Mouse (Mus musculus) heart, adult 18-20 months (tissue): ENCODE measurements around the gene Nin. TPM values are rescaled to one million over a fixed set of nuclear protein-coding genes. Genes with fewer than 3 reads are reported as not detected.

Experiments used
- DNase-seq, 2 experiments: peaks; one replicate each; pipeline ENCODE4 v3.0.0; 2021 to 2022; ENCODE audit warnings: mixed read lengths in 1 of 2
- total RNA-seq, 2 experiments: library from RNA; stranded (reverse); gene quantifications; 2 replicates each; pipeline ENCODE4 v1.2.3; 2021

The Nin gene
- total RNA-seq, 2 experiments from 2014 or later: 14.2 to 18.8 TPM

GRCm38 (mm10) chr12:70011681-70012080, 101.8 kb downstream of the Nin start:
- DNase-seq: no peak

GRCm38 (mm10) chr12:70010356-70010755, 103.2 kb downstream of the Nin start:
- DNase-seq: no peak

- no peak for DNase-seq
Observed at GRCm38 (mm10) chr12:70005103-70005502, 108.4 kb downstream of the Nin start.

- no peak for DNase-seq
Observed at GRCm38 (mm10) chr12:69998186-69998983, 115.1 kb downstream of the Nin start.

DNA sequence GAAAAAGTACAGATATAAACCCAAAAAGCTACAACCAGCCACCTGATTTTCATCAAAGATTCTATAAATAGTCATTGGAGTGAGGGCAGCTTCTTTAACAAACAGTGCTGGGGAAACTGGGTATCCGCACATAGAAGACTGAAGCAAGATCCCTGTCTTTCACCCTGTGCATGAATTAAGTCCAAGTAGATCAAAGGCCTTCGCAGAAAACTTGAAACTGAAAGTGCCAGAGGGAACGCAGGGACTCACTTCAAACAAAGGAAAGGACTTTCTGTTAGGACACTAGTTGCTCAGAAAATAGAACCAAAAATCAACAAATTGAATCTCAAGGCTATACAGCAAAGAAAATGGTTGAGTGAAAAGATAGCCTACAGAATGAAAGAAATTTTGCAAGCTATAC, 118.1 kb downstream of the Nin start:
- DNase-seq: no peak

DNA sequence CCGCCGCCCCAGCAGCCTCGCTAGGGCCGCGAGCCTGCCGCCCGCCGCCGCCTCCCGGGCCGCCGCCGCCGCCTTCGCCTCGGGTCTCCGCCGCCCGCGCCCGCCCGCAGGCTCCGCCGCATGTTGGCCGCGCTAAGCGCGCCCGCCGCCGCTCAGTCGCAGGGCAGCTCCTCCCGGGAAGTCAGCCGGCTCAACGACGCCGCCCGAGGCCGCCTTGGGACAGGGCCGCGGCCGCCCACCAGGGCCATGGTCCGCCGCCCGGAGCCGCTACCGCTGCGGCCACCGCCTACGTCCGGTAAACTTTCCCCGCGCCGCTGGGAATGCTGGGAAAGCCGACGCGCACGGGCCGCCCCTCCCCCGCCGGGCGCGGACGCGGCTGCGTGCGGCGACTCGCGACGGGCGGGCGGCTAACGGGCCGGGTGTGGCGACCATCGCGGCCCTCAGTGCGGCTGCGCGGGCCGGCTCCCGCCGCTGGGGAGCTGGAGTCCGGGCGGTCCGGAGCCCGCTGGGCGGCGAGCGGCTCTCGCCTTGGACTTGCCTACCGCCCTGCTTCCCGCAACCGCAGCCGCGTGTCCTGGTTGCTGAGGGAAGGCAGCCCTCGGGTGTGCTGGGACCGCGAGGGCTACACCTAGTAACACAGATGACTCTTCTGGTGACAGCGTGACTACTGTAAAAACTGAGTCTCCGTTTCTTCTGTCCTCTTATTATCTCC, 126.6 kb downstream of the Nin start, which contains the start of gene Sav1:
Gene Sav1, minus strand, starts transcription at position 217 of the 712 bp plus-strand sequence.
- peak; percentile 92 to 95 for DNase-seq

GRCm38 (mm10) chr12:69986241-69986762, 127.2 kb downstream of the Nin start:
- DNase-seq: peak in 1 of 2 experiments; percentile 46

GRCm38 (mm10) chr12:69985546-69985945, 128.0 kb downstream of the Nin start:
- no peak for DNase-seq

DNA sequence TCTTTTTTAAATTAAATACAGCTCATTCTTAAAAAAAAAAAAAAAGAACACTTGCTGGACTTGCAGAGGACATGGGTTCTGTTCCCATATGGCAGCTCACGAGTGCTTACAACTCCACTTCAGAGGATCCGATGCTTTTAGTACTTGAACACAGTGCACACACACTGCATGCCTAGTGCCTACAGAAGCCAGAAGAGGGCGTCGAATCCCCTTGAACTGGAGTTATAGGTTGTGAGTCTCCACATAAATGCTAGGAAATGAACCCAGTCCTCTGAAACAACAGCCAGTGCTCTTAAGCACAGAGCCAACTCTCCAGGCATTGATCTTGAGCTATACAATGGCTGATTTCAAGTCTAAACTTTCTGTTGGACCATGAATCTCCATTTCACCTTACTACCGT, 130.6 kb downstream of the Nin start:
- DNase-seq: no peak

GRCm38 (mm10) chr12:69977376-69977998, 136.0 kb downstream of the Nin start:
- no peak for DNase-seq

DNA sequence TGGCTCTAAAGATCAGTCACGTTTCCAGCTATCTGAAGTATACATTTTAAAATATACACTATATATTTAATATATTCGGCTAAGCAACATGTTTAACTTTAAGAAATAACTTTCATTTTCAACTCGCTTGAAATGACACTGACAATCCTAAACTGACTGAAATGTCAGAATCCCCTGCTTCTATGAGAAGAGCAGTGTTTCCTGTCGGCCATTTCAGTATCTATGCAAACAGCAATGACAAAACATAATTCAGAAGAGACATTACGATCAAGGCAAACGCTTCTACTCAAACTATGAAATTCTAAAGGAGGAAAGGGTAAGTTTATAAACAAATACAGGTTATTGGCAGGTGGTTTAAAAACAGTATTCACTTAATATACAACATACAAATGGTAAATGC, 136.8 kb downstream of the Nin start:
- no peak for DNase-seq

DNA sequence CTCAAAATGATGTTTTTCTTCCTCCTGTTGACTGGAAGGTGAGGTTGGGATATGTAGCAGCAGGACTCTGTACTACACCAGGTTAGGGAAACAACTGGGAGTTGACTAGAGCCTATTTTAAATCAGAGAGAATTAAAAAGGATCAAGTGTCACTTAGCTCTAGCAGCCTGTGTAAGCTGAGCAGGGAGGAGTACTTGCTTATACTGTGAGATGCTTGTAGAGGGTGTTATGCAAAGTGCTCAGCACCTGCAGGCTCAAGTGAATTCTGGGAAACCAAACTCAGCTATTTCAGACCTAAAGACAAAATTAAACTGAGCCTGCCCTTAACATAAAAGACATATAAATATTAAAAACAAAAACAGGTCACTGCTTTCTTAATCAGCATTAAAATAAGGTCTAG, 139.9 kb downstream of the Nin start:
- DNase-seq: no peak

GRCm38 (mm10) chr12:69968154-69968553, 145.4 kb downstream of the Nin start:
- peak; percentile 39 to 63 for DNase-seq

DNA sequence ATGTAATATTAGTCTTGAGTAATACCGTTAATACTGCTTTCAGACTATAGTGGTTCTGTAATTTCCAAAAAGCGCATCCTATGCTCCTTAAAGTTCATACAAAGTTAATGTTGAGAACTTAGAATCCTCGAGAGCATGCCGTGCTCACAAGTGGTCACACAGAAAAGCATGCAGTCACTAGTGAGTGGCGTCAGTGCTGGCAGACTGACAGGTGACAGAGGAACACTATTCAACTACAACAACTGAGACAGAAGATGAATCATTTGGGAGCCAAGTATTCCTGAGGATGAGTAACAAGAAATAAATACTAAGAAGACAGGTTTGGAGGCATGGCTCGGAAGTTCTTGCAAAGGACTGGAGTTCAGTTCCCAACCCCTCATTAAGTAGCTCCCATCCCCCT, 146.4 kb downstream of the Nin start:
- DNase-seq: no peak

DNA sequence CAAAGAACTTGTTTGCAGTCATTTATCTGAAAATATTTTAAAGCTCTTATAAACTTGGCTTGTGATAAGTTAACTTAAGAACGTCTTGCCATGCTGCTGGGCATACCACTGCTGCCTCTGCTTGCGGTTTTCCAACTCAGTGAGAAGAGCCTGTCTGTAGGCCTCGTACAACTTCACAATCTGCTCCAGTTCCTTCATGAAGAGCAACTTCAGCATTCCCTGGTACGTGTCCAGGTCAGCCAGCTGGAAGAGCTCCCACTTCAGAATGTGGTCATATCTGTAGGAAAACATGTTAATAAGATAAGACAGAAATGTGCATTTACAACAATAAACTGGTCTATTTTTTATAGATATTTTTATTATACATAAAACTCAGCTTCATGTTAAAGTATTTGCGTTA, 147.4 kb downstream of the Nin start:
- DNase-seq: peak; percentile 58 to 64

DNA sequence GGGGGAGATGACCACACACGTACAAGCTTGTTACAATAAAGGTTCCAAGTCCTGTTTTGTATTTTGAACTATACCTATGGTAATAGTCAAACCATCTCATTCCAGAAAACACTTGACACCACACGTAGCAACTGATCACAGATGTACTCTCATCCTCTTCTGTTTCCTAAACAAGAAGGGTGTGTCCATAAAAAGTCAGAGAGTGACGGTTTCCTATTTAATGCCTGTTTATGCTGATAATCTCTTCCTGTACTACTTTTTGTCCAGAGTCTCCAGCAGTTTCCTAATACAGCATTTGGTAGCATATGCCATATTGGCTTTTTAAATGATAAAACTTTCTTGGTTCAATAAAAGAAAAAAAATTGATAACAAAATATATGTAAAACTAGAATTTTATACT, 147.9 kb downstream of the Nin start:
- no peak for DNase-seq

- no peak for DNase-seq
Observed at GRCm38 (mm10) chr12:69963141-69963540, 150.4 kb downstream of the Nin start.

GRCm38 (mm10) chr12:69962468-69962867, 151.0 kb downstream of the Nin start:
- DNase-seq: peak; percentile 73 to 83
